Mouse (Mus musculus) natural killer cell, adult 2 months (primary cell): Measurements from ENCODE around the gene Ms4a18.

Experiments
- DNase-seq, 2 experiments: peaks; one replicate each; pipeline ENCODE4 v3.0.0; 2022; ENCODE audit warnings: low spot score in 2 of 2

The Ms4a18 gene

GRCm38 (mm10) chr19:10984551-10984950 is 33.3 kb downstream of the Ms4a18 start:
- DNase-seq: no peak

DNA sequence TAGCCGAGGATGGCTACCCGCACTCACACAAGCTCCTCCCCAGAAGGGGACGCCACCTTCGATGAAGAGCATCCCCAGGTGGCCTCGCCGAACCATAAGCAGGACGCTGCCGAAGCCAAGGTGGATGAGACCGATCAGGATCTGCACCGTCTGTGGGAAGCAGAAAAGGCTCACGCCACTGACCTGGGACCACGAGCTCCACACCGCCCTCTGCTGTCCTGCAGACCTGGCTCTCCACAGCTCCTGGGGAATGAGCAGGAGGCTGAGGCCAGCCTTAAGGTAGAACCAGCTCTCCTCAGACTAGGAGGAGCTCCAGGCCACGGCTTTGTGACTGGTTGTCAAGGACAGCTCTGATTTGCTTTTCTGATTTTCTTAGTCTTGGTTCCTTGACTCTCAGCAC is 34.7 kb downstream of the Ms4a18 start:
- peak in 1 of 2 experiments; percentile 25 for DNase-seq

DNA sequence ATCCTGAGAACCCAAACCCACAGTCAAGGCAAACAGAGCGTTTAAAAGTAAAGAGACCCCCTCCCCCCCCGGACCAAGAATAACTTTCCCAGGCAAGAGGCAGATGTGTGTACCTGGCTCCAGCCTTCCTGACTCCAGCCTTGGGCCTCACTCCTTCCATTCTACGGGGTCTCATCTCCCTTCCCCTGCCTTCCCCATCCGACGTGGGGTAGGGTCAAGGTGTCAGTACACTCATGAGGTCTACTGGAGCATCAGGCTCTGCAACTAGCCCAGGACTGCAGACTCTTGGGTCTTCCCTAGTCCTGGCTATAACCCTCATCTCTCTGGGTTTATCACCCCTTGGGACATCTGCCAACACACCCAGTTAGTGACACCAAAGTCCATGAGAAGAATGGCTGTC is 37.6 kb downstream of the Ms4a18 start:
- DNase-seq: no peak

- peak; percentile 94 to 97 for DNase-seq
These were observed 38.4 kb downstream of the Ms4a18 start for GRCm38 (mm10) chr19:10979184-10980168.

GRCm38 (mm10) chr19:10976318-10976717 is 41.5 kb downstream of the Ms4a18 start:
- no peak for DNase-seq

GRCm38 (mm10) chr19:10975187-10975586 is 42.6 kb downstream of the Ms4a18 start:
- DNase-seq: no peak

DNA sequence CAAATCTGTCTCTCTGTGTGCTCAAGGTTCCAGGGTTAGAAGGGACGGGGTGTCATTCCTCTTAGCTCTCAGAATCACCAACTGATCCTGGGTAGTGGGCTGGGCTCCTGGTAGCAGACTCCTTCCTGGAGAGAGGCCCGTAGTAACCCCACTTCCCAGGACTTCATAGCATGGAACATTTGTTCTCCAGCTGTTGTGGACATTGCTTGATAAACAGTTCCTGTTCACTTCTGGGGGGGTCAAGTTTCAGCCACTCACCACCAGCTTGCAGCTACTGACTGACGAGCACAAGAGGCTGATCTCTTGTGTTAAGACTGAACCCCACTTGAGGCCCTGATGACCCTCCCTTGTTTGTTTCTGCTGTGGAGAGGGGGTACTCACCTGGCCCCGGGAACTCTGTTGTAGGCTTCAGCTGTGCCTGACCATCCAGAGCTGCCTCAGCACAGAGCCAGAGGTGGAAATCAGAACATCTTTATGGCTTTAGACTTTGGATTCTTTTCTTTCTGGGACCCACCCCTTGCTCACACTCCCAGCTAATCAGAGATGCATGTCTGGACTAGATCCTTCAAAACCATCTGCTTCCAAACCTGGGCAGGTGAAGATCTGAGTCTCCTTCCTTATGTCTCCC is 43.5 kb downstream of the Ms4a18 start, which contains the start of gene Ms4a10:
Ms4a10 (minus strand) TSS at position 433 of the 628 bp plus-strand sequence.
- DNase-seq: no peak

GRCm38 (mm10) chr19:10973187-10973586 is 44.6 kb downstream of the Ms4a18 start:
- no peak for DNase-seq

DNA sequence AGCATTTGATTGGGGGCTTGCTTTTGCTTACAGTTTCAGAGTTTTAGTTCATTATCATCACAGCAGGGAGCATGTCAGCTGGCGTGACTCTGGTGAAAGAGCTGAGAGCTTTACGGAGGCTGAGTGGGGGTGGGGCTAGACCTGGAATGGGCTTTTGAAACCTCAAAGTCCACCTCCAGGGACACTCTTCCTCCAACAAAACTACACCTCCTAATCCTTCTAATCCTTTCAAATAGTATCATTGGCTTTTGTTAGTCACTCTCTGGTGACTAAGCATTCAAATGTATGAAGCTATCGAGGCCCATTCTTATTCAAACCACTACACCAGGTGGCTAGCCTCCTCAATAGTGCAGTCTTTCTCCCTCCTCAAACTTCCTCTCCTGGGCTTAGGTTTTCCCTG is 45.2 kb downstream of the Ms4a18 start:
- no peak for DNase-seq

GRCm38 (mm10) chr19:10970457-10970856 is 47.4 kb downstream of the Ms4a18 start:
- DNase-seq: no peak

- DNase-seq: no peak
These were observed 49.3 kb downstream of the Ms4a18 start for GRCm38 (mm10) chr19:10968578-10968977.

DNA sequence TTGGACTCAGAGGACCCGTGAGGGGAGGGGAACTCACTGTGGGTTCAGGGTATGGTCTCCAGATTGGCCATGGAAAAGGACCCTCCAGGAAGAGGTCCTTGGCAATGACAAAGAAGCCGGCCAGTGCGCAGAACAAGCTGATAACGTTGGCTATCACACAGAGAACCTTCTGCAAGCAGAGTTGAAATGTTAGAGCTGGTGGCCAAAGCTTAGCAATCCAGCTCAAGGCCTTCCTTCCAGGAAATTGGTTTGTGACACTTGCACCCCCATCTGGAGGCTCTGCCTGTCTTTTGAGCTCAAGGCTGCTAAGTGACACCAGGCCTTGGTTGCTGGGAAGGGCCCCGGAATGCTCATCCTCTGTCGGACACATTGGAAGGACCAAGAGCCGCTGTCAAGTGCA is 52.1 kb downstream of the Ms4a18 start:
- DNase-seq: no peak

- DNase-seq: no peak
These were observed 57.9 kb downstream of the Ms4a18 start for GRCm38 (mm10) chr19:10959978-10960346.

DNA sequence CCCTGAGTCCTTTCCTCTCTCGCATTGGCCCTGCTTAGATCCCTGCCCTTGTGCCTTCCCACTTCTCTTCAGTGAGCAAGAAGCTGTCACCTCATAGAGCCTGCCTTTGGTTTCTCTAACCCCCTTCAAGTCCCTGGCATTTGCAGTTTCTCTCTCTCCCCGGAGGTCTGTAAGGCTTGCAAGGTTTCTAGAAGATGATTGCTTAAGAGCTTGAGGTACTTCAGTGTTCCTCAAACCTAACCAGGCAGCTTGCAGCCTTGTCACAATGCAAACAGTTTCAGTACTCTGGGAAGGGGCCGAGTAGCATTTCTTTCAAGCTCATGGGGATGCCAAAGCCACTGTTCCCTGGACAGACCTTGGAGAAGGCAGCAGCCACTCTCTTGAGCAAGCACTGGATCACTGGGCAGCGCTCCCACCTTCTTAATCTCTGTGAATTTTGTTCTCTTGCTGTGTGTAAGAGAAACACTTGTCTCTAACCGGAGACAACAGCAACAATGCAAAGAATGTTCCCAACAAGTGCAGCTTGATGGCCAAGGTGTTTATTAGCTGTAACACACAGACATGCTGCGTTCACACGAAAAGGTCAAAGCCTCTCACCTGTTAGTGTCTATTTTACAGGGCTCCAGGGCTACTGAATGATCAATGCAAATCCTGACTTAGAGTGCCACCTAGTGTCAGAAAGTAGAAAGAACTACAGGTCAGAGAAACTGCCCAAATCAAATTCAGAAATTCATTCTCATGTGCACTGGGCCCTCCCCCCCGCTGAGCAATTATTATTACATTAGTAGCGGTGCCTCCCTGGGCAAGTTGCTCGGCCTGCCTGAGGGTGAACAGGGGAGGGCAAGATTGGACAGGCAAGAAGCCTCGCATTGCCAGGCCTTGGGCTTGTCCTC is 58.5 kb downstream of the Ms4a18 start:
- peak; percentile 51 to 56 for DNase-seq

DNA sequence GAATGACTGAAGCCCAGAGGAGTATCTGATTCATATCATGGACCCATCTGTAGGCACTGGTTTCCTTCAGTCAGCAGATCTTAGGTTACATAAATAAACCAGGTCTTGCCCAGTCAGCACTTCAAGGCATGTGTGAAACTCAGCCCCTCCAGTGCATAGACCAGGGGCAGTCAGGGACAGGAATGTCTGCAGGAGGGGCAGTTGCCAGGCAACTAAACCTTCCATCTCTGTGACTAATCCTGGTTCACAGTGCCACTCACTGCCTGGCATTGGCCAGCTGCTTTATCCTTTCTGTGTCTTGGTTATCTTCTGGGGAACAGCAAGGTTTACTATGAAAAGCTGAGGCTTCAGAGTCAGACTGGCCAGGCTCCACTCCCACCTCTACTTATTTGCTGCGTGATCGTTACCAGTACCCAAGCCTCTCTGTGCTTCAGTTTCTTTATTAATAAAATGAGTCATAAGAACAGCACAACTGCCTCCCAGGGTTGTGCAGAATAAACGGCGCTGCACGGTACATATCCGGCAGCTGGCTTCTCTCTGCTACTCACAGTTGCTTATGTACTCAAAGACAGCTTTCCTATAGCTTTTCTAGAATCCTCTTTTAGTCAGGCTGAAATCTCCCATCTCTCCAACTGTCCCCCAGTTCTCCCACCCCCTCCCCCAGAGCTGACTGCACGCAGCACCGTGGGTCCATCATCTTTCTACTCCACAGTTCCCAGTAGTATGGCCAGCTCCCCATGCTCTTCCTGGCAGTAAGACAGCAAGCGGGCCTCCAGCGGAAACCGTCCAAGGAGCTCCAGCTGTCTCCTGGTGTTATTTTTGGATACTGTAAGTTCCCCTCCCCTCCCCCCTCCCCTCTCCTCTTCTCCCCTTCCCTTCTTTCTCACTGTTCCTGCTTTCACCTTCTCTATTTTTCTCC is 65.6 kb downstream of the Ms4a18 start:
- no peak for DNase-seq

DNA sequence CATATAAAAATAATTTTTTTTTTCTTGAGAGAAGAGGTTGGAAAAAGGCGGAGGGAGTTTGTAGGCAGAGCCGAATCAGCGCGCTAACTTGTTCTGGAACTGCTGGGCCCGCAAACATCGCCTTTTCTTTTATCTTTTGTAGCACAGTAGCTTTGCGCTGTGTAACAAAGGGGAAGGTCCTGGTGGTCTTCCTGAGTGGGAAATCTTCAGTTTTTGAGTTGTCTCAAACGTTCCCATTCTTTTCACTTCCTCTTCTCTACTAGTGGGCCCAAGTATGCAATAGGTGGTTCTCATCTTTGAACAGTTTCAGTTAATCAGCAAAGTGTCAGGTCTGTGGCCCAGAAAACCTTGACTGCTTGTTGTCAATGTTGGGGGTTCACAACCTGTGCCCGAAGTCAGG is 68.3 kb downstream of the Ms4a18 start:
- DNase-seq: no peak

GRCm38 (mm10) chr19:10949112-10949511 is 68.7 kb downstream of the Ms4a18 start, which contains the start of gene Ccdc86:
Gene Ccdc86, minus strand, starts transcription at chr19:10949266.
- peak; percentile 94 to 95 for DNase-seq

DNA sequence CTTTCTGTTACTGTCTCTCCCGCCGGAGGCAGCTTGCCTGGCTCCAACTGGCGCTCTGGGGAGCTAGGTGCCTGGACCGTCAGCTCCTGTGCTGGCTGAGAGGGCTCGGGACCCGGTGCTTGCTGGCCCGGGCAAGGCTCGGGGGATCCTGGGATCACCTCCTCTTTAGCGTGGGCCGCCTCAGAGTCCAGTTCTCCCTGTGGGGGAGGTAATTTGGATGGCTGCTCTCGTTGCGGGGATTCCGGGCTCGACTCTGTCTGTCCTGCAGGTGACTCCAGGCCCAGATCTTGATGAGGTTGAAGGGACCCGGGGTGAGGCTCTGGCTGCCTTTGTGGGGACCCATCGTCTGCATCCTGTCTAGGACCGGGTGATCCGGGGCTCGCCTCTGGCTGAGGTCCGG is 69.4 kb downstream of the Ms4a18 start:
- DNase-seq: peak in 1 of 2 experiments; percentile 12

DNA sequence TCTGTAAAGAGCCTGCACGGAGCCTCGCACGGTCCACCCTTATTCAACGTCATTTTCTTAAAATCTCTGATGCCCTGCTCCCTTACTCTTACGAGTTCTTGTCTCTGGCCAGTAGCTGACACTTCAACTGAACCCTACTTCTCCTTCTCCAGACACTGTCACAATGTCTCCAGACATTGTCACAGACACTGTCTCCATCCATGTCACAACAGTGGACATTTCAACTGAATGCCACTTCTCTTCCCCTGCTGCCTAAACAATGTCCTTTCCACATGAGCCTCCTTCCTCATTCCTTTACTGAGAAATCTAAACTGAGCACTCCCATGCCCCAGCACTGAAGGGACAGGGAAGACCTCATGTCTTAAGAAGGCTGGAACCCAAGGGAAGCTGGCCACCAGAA is 70.6 kb downstream of the Ms4a18 start:
- no peak for DNase-seq
